ENCODE assay signal across 10 mouse cellular contexts in the genomic region with DNA sequence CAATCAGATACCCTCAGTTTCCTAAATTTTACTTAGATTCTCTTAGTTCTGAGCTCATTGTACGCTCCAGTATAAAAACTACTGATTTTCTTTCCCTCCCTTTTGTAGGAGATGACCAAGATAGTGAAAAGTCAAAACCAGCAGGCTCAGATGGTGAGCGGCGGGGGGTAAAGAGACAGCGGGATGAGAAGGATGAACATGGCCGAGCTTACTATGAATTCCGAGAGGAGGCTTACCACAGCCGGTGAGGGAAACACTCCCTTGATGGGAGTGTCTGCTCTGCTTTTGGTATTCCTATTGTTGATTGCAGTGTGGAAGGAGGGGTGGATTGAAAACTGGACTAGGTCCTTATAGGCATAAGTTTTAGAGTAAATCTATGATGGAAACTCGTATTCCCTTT. TPM values are rescaled to one million over a fixed set of nuclear protein-coding genes. Genes with fewer than 3 reads are reported as not detected.
DNase-seq lines count a peak whose midpoint lies in the region; ATAC-seq and TF ChIP-seq lines count a peak whose summit lies in the region.
"Had no signal": no experiment of that assay in that cellular context is flagged by ENCODE, and none has a peak within 500 bp of the region (broad histone marks: within the 10 kb centered on the region; RNA-seq: fewer than 3 reads in every experiment).

No protein-coding gene starts in this region.

- H3K4me1 ChIP-seq in embryonic facial prominence, embryonic 10.5 days = peaks cover 28% of the 10 kb centered on the region
- H3K4me1 ChIP-seq in intestine, embryonic 16.5 days (ENCODE audit: control insufficient read depth, insufficient read depth, low read length) = peaks cover 12% of the 10 kb centered on the region; the same call in 1 of the 2 replicates
- H3K4me1 ChIP-seq in olfactory bulb, adult 2 months (ENCODE audit: control insufficient read depth, insufficient read depth, low read length) = peaks cover 1% of the 10 kb centered on the region; the same call in 1 of the 2 replicates

- no peak for TF ChIP-seq CTCF in olfactory bulb, adult 2 months (IDR thresholded peaks at IDR 0.05; ENCODE audit: insufficient read depth, low read depth, low read length)

- 79% methylated on average over 8 of the region's 8 CpGs for WGBS in embryonic facial prominence, embryonic 10.5 days
- 64% methylated on average over 8 of the region's 8 CpGs for WGBS in intestine, embryonic 16.5 days
- WGBS in olfactory bulb, adult 2 months = 22% methylated on average over 8 of the region's 8 CpGs

- no peak for TF ChIP-seq POLR2A in olfactory bulb, adult 2 months (IDR thresholded peaks at IDR 0.05; ENCODE audit: insufficient read depth, low read depth, low read length)

- H3K4me2 ChIP-seq in intestine, embryonic 16.5 days (ENCODE audit: low read depth, low read length) = peak overlapping the region; percentile 87

- DNase-seq in left cerebral cortex, postnatal 4 days = peak; percentile 51
- no peak for DNase-seq in left cerebral cortex, adult 8-10 months (ENCODE audit: low spot score in 2 of 2)
- DNase-seq in embryonic facial prominence, embryonic 10.5 days (ENCODE audit: low spot score) = no peak
- no peak for DNase-seq in adrenal gland, postnatal 14 days
- DNase-seq in frontal cortex, postnatal 14 days (ENCODE audit: low spot score in 2 of 2) = no peak
- no peak for DNase-seq in retina, embryonic 14.5 days (ENCODE audit: low spot score)
- DNase-seq: kidney, postnatal 4 days; thymus, postnatal 4 days had no signal

- no peak for ATAC-seq in intestine, embryonic 16.5 days

- H3K9ac ChIP-seq in intestine, embryonic 16.5 days (ENCODE audit: low read depth, low read length) = peak overlapping the region; percentile 40; the same call in 1 of the 2 replicates

- peaks cover 63% of the 10 kb centered on the region for H3K36me3 ChIP-seq in embryonic facial prominence, embryonic 10.5 days (replicated peaks)
- peaks cover 21% of the 10 kb centered on the region for H3K36me3 ChIP-seq in intestine, embryonic 16.5 days (ENCODE audit: control insufficient read depth, insufficient read depth, low read length)

- H3K9me3 ChIP-seq in embryonic facial prominence, embryonic 10.5 days = no peaks in the 10 kb centered on the region
- H3K9me3 ChIP-seq in intestine, embryonic 16.5 days (ENCODE audit: control insufficient read depth, low read length) = no peaks in the 10 kb centered on the region

- H3K27ac ChIP-seq in embryonic facial prominence, embryonic 10.5 days (replicated peaks) = no peak overlapping the region
- H3K27ac ChIP-seq in intestine, embryonic 16.5 days (ENCODE audit: low read length) = no peak overlapping the region
- no peak overlapping the region for H3K27ac ChIP-seq in olfactory bulb, adult 2 months (ENCODE audit: insufficient read depth, low read depth, low read length)

- H3K4me3 ChIP-seq in embryonic facial prominence, embryonic 10.5 days = peak overlapping the region; percentile 100
- H3K4me3 ChIP-seq in intestine, embryonic 16.5 days (ENCODE audit: low read length) = peak overlapping the region; percentile 34
- peak overlapping the region; percentile 31; the same call in 1 of the 2 replicates for H3K4me3 ChIP-seq in olfactory bulb, adult 2 months (ENCODE audit: insufficient read depth, low read depth, low read length)

- intact Hi-C loops in left cerebral cortex, postnatal 4 days (cut with DNase I) = loop anchor here (10.0 kb wide), 1 partner anchor 68 kb away; a partner anchor contains a TSS

- H3K27me3 ChIP-seq in embryonic facial prominence, embryonic 10.5 days (replicated peaks; ENCODE audit: low read depth, poor library complexity, severe bottlenecking) = no peaks in the 10 kb centered on the region
- no peaks in the 10 kb centered on the region for H3K27me3 ChIP-seq in intestine, embryonic 16.5 days (replicated peaks; ENCODE audit: control insufficient read depth, insufficient read depth, low read length)

RNA-seq across cellular contexts. Expression of a gene that starts 2.9 kb away (rescaled TPM):
- total RNA-seq in left cerebral cortex, postnatal 4 days (2021) = 100 to 1,000 TPM; 108 to 116 TPM
- total RNA-seq in left cerebral cortex, adult 8-10 months (2022) = 100 to 1,000 TPM; 113 to 120 (median 118) TPM
- 4.8 and 5.0 TPM in 2 replicates for polyA plus RNA-seq in embryonic facial prominence, embryonic 10.5 days (2016; fragmentation: Nextera tagmentation; extraction: Ambion mirVana)
- 3.7 and 4.3 TPM in 2 replicates for polyA plus RNA-seq in intestine, embryonic 16.5 days (2015; fragmentation: Nextera tagmentation; extraction: Ambion mirVana)
- 134 and 194 TPM in 2 replicates for polyA plus RNA-seq in olfactory bulb, adult 2 months (2012; ENCODE audit: insufficient read depth, insufficient read length, low replicate concordance, missing spikeins)
- 77.0 and 79.6 TPM in 2 replicates for total RNA-seq in adrenal gland, postnatal 14 days (2021)

RNA-seq across cellular contexts. Expression of a gene that starts 3.6 kb away (rescaled TPM):
- total RNA-seq in left cerebral cortex, postnatal 4 days (2021) = 10 to 100 TPM; 46.0 to 47.2 TPM
- total RNA-seq in left cerebral cortex, adult 8-10 months (2022) = 10 to 100 TPM; 38.5 to 40.8 (median 39.2) TPM
- polyA plus RNA-seq in embryonic facial prominence, embryonic 10.5 days (2016; fragmentation: Nextera tagmentation; extraction: Ambion mirVana) = 83.8 and 85.6 TPM in 2 replicates
- 36.0 and 44.0 TPM in 2 replicates for polyA plus RNA-seq in intestine, embryonic 16.5 days (2015; fragmentation: Nextera tagmentation; extraction: Ambion mirVana)
- polyA plus RNA-seq in olfactory bulb, adult 2 months (2012; ENCODE audit: insufficient read depth, insufficient read length, low replicate concordance, missing spikeins) = not detected in 2 replicates
- 29.6 and 32.0 TPM in 2 replicates for total RNA-seq in adrenal gland, postnatal 14 days (2021)

RNA-seq across cellular contexts. Expression of a gene that starts 6.9 kb away (rescaled TPM):
- total RNA-seq in left cerebral cortex, postnatal 4 days (2021) = not detected
- total RNA-seq in left cerebral cortex, adult 8-10 months (2022) = not detected
- not detected in 2 replicates for polyA plus RNA-seq in embryonic facial prominence, embryonic 10.5 days (2016; fragmentation: Nextera tagmentation; extraction: Ambion mirVana)
- not detected in 2 replicates for polyA plus RNA-seq in intestine, embryonic 16.5 days (2015; fragmentation: Nextera tagmentation; extraction: Ambion mirVana)
- polyA plus RNA-seq in olfactory bulb, adult 2 months (2012; ENCODE audit: insufficient read depth, insufficient read length, low replicate concordance, missing spikeins) = not detected in 2 replicates
- 7.5 TPM in 1 of 2 replicates, not detected in the other for total RNA-seq in adrenal gland, postnatal 14 days (2021)

RNA-seq across cellular contexts. Expression of a gene that starts 14.6 kb away (rescaled TPM):
- total RNA-seq in left cerebral cortex, postnatal 4 days (2021) = 10 to 100 TPM; 76.9 to 78.4 TPM
- 100 to 1,000 TPM; 100 to 111 (median 105) TPM for total RNA-seq in left cerebral cortex, adult 8-10 months (2022)
- polyA plus RNA-seq in embryonic facial prominence, embryonic 10.5 days (2016; fragmentation: Nextera tagmentation; extraction: Ambion mirVana) = 41.4 and 44.6 TPM in 2 replicates
- polyA plus RNA-seq in intestine, embryonic 16.5 days (2015; fragmentation: Nextera tagmentation; extraction: Ambion mirVana) = 48.5 and 49.7 TPM in 2 replicates
- not detected in 2 replicates for polyA plus RNA-seq in olfactory bulb, adult 2 months (2012; ENCODE audit: insufficient read depth, insufficient read length, low replicate concordance, missing spikeins)
- 143 and 153 TPM in 2 replicates for total RNA-seq in adrenal gland, postnatal 14 days (2021)

RNA-seq across cellular contexts. Expression of a gene that starts 16.3 kb away (rescaled TPM):
- 100 to 1,000 TPM; 275 to 279 TPM for total RNA-seq in left cerebral cortex, postnatal 4 days (2021)
- 100 to 1,000 TPM; 153 to 200 (median 171) TPM for total RNA-seq in left cerebral cortex, adult 8-10 months (2022)
- 29.3 and 32.0 TPM in 2 replicates for polyA plus RNA-seq in embryonic facial prominence, embryonic 10.5 days (2016; fragmentation: Nextera tagmentation; extraction: Ambion mirVana)
- polyA plus RNA-seq in intestine, embryonic 16.5 days (2015; fragmentation: Nextera tagmentation; extraction: Ambion mirVana) = 13.3 and 14.3 TPM in 2 replicates
- polyA plus RNA-seq in olfactory bulb, adult 2 months (2012; ENCODE audit: insufficient read depth, insufficient read length, low replicate concordance, missing spikeins) = not detected in 2 replicates
- 6.4 and 9.3 TPM in 2 replicates for total RNA-seq in adrenal gland, postnatal 14 days (2021)

Comparison
In these comparisons a context has a peak if more than half of its experiments do, and no peak if none do; other contexts are left out.
1. H3K4me3 ChIP-seq: peak in every context shown above with its lines; median percentile 100 in embryonic facial prominence, embryonic 10.5 days; 34 in intestine, embryonic 16.5 days; 31 in olfactory bulb, adult 2 months.